Mouse (Mus musculus) liver, adult 2 months (tissue): ENCODE measurements at regions not wholly inside any gene's neighbourhood (a gene's known extent, or its start where the extent isn't known, plus 50 kb on each side); places are given as distances from the start of the nearest gene placed in this dataset.

Experiments
- CTCF ChIP-seq: fragments of 200-500 bp; IDR thresholded peaks from 2 replicates; pipeline ENCODE4 v1.5.1; 2011; ENCODE audit warnings: low read depth, low read length, control low read depth
- POLR2A ChIP-seq: fragments of 200-500 bp; IDR thresholded peaks from 2 replicates; pipeline ENCODE4 v1.6.1; 2011; ENCODE audit warnings: low read length, control low read depth; ENCODE audit not compliant: insufficient read depth; ENCODE audit errors: extremely low read depth

GRCm38 (mm10) chr8:26855256-26855655 lies 121.9 kb upstream of the Zfp703 start:
- TF ChIP-seq POLR2A (no peak), CTCF (no peak)
